Mouse (Mus musculus): ENCODE data around the gene Ddx24. TPM values are rescaled to one million over a fixed set of nuclear protein-coding genes. Genes with fewer than 3 reads are reported as not detected.

Gene Ddx24
- polyA plus RNA-seq (2012; rRNA removed), result 75.6 and 77.3 TPM in 2 replicates

DNA sequence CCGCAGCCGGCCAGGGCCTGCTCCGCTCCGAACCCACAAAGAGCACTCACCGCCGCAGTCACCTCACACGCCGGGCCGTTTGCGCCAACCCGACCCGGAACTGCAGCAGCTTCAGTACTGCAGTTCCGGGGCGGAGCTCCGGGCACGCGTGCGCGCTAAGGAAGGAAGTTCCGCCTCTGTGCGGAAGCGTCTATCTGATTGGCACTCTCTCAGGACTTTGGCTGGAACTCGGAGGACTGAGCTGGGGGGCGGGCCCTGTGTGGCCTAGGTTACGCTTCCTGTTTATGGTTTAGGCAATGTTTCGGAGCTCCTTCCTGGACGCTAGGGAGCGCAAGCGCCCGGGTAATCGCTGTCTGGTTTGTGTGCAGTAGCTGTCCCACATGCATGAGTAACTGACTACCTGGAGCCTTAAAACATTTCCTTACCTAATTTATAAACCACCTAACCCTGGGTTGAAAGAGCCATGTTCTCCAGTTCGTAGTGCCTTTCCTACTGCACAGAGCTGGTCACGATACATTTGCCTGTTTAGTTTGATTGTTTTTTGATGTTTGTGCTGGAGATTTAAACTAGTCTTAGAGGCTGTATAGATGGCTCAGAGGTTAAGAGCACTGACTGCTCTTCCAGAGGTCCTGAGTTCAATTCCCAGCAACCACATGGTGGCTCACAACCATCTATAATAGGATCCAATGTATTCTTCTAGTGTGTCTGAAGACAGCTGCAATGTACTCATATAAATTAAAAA is at the start of gene Ddx24:
Gene Ddx24 (minus strand): TSS at position 102 of the 742 bp plus-strand sequence.

DNA sequence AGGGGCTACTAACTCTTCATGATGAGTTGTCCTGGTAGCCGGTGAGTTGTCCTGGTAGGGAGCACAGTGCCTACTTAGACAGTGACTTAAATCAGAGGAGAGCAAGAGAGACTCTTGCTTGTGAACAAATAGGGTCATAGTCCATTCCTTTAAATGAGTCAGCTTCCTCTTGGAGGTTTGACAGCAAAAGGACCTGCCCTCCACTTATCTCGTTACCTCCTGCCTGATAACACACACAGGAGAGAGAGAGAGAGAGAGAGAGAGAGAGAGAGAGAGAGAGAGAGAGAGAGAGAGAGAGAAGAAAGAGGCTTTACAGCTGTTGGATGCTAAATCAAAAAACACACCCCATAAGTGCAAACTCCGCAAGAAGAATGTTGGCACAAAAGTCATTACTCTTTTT is 31.5 kb upstream of the Ddx24 start, which contains the start of gene Ifi27l2b:
Gene Ifi27l2b (minus strand): TSS at position 84 of the 400 bp plus-strand sequence.

DNA sequence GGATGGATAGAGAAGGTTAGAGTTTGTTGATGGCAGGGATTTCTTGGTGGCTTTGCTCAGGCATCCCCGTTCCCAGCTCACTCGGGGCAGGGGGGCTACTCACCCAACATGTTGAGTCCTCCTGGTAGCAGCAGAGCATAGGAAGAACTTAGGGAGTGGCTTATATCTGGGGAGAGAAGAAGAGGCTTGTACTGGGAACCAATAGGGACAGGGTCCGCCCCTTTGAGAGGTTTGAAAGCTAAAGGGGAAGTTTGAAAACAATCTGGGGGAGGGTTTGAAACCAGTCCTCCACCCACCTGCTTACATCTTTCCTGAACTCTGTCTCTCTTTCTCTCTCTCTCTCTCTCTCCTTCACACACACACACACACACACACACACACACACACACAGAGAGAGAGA is 17.9 kb upstream of the Ddx24 start, which contains the start of gene Ifi27l2a:
Gene Ifi27l2a (minus strand): TSS at position 157 of the 400 bp plus-strand sequence.

DNA sequence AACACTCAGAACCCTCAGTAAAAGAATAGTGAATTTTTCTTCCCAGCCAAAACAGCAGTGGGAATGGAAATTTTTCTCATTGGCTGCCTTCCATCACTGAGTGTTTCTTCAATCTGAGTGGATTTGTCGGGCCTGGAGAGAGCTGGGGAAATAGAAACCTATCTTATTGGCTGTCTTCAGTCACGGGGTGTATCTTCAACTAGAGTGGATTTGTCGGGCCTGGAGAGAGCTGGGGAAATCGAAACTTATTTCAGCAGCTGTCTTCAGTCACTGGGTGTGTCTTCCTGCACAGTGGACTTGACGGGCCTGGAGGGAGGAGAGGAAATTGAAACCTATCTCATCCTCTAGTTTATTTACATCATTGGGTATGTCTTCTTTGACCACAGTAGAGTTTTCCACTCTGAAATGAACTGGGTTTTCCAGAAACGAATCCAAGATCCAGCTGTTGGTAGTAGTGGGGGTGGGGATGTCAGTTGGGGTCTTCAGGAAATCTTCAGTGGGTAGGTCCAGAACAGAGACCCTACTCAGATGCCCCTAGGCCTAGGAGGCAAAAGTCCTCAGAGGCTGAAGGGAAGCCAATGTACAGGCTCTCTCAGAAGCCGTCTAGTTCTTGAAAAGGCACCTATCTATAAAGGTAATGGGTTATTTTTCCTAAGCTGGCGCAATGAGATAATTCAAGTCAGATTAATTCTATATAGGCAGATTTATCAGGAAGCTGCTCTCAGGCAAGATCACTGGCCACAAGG is 8.5 kb upstream of the Ddx24 start, which contains the start of gene Ifi27:
Gene Ifi27 (plus strand): TSS at position 226 of the 746 bp plus-strand sequence.

DNA sequence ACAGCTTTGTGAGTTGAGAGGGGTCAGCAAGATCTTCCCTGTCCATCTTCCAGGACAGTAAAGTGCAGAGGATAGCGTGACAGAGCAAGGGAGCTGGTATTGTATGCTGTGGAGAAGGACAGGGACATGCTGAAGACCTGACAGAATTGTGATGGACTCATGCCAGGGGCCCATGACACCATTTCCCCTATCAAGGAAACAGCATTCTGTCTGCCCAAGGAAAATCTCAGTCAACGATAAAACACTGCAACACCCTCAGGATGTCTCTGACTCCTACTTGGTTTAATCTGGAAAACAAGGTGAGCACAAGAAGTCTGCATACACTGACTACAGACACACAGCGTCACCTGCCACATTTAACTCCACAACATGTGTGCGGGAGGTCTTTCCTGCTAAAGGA is 17.9 kb downstream of the Ddx24 start, which contains the start of gene 9330161L09Rik:
Gene 9330161L09Rik (minus strand): TSS at position 101 of the 400 bp plus-strand sequence.

DNA sequence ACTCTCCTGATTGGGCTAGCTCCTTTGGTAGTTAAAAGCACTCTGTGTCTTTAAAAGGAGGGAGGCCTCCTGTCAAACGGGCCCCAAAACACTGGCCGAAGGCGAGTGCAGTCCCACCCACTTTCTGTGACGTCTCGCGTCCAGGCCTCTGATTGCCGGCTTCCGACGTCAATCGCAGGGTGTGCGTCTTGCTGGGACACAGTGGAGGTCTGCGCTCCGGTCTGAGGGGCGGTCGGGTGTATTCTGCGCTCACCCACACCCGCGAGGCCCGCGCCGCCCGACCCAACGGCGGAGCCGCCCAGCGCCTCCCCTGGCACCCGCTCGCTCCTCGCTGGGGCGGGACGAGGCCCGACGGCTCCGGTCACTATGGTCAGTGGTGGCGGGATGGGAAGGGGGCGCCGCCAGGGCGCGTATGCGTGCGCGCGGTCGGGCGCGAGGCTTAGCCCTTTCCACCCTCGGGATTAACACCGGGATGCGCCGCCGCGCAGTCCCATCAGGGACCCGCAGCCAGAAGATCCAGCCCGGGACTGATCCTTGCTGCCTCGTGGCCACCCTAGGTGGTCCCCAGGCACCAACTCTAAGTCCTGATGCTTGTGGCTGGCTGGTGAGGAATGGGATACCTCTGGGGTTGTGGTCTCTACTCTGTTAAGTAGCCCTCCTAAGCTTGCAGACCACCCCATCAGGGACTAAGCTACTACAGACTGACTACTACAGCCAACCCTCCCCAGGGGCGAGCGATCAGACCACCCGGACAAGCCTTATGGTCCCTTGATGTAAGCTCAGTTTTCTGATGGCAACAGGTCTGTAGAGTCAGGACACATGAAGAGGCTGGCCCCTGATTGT is 36.9 kb downstream of the Ddx24 start, which contains the start of gene Otub2:
Gene Otub2 (plus strand): TSS at position 178 of the 843 bp plus-strand sequence.

Other genes starting within 250 kb of the Ddx24 start
- gene Prima1, start 183.7 kb downstream of the Ddx24 start, polyA plus RNA-seq (2012; rRNA removed), result 2.2 and 2.8 TPM in 2 replicates
- 10.4 and 10.7 TPM in 2 replicates for gene Fam181a, start 114.9 kb downstream of the Ddx24 start, polyA plus RNA-seq (2012; rRNA removed)
- gene Asb2, start 69.8 kb downstream of the Ddx24 start, polyA plus RNA-seq (2012; rRNA removed), result 0.92 and 3.1 TPM in 2 replicates
- 14.5 and 15.8 TPM in 2 replicates for gene Otub2, start 37.1 kb downstream of the Ddx24 start, polyA plus RNA-seq (2012; rRNA removed)
- gene 9330161L09Rik, start 18.0 kb downstream of the Ddx24 start, polyA plus RNA-seq (2012; rRNA removed), result 1.4 and 1.7 TPM in 2 replicates
- 17.8 and 30.6 TPM in 2 replicates for gene Ifi27, start 8.4 kb upstream of the Ddx24 start, polyA plus RNA-seq (2012; rRNA removed)
- gene Ifi27l2a, start 17.9 kb upstream of the Ddx24 start, polyA plus RNA-seq (2012; rRNA removed), result 11.9 and 19.5 TPM in 2 replicates
- not detected in 2 replicates for gene Ifi27l2b, start 31.4 kb upstream of the Ddx24 start, polyA plus RNA-seq (2012; rRNA removed)
- 3.6 and 4.4 TPM in 2 replicates for gene Ppp4r4, start 106.5 kb upstream of the Ddx24 start, polyA plus RNA-seq (2012; rRNA removed)
- not detected in 2 replicates for gene Serpina10, start 205.6 kb upstream of the Ddx24 start, polyA plus RNA-seq (2012; rRNA removed)
- 0.11 TPM in 1 of 2 replicates, not detected in the other for gene Serpina6, start 231.4 kb upstream of the Ddx24 start, polyA plus RNA-seq (2012; rRNA removed)